Mouse (Mus musculus): ENCODE measurements around the gene Adam33. TPM values are rescaled to one million over a fixed set of nuclear protein-coding genes. Genes with fewer than 3 reads are reported as not detected.
"Not testable (repeated sequence)": the region's sequence is repeated elsewhere in the genome, so short reads cannot be mapped to it uniquely, and the experiment has no call there.

Gene Adam33
- 1.8 and 1.9 TPM in 2 replicates for polyA plus RNA-seq (2014; fragmentation: Nextera tagmentation; extraction: Ambion mirVana)

GRCm38 (mm10) chr2:131063404-131063864 is at the start of gene Adam33:
Gene Adam33, minus strand, starts transcription at chr2:131063814.
- ATAC-seq (replicated peaks; ENCODE audit: low FRiP score, low TSS enrichment, low read depth) (peak; percentile 54; the same call in 1 of the 2 replicates), DNase-seq (ENCODE audit: low spot score) (no peak)
- H3K4me3 ChIP-seq (ENCODE audit: low read depth, low read length) = peak within 1 kb of the TSS; percentile 18
- peaks cover 7% of the 10 kb centered on the region; the same call in 1 of the 2 replicates for H3K4me1 ChIP-seq (replicated peaks; ENCODE audit: control insufficient read depth, insufficient read depth, low read length)
- H3K36me3 ChIP-seq (ENCODE audit: control insufficient read depth, insufficient read depth, low read length) = no peaks in the 10 kb centered on the region
- H3K27ac ChIP-seq (ENCODE audit: low read depth) = no peak within 1 kb of the TSS
- 3% methylated on average over 21 of the region's 27 CpGs for WGBS
- H3K9me3 ChIP-seq (ENCODE audit: control insufficient read depth, low read length) = no peaks in the 10 kb centered on the region
- no peak within 1 kb of the TSS for H3K9ac ChIP-seq (ENCODE audit: low read length)
- peaks cover 29% of the 10 kb centered on the region for H3K27me3 ChIP-seq (replicated peaks; ENCODE audit: control insufficient read depth, insufficient read depth, low read length)
- peak within 1 kb of the TSS; percentile 54 for H3K4me2 ChIP-seq (ENCODE audit: low read length)

- no peak overlapping the region for H3K4me3 ChIP-seq (ENCODE audit: low read depth, low read length)
- no peaks in the 10 kb centered on the region for H3K27me3 ChIP-seq (replicated peaks; ENCODE audit: control insufficient read depth, insufficient read depth, low read length)
- ATAC-seq (replicated peaks; ENCODE audit: low FRiP score, low TSS enrichment, low read depth) (no peak), DNase-seq (ENCODE audit: low spot score) (no peak)
- H3K9ac ChIP-seq (ENCODE audit: low read length) = no peak overlapping the region
- H3K36me3 ChIP-seq (ENCODE audit: control insufficient read depth, insufficient read depth, low read length) = no peaks in the 10 kb centered on the region
- 0 out of 2 replicates have a peak, but pooled peaks cover 2% of the 10 kb centered on the region for H3K9me3 ChIP-seq (ENCODE audit: control insufficient read depth, low read length)
- no peak overlapping the region for H3K4me2 ChIP-seq (ENCODE audit: low read length)
- WGBS = 89% methylated on average over 5 of the region's 5 CpGs
- no peak overlapping the region for H3K27ac ChIP-seq (ENCODE audit: low read depth)
- no peaks in the 10 kb centered on the region for H3K4me1 ChIP-seq (replicated peaks; ENCODE audit: control insufficient read depth, insufficient read depth, low read length)
These were observed 42.4 kb upstream of the Adam33 start for GRCm38 (mm10) chr2:131105989-131106388.

GRCm38 (mm10) chr2:131105061-131105460 is 41.4 kb upstream of the Adam33 start:
- H3K4me1 ChIP-seq (replicated peaks; ENCODE audit: control insufficient read depth, insufficient read depth, low read length); H3K27ac ChIP-seq (ENCODE audit: low read depth); H3K9me3 ChIP-seq (ENCODE audit: control insufficient read depth, low read length); H3K27me3 ChIP-seq (replicated peaks; ENCODE audit: control insufficient read depth, insufficient read depth, low read length); H3K9ac ChIP-seq (ENCODE audit: low read length); H3K4me2 ChIP-seq (ENCODE audit: low read length); ATAC-seq (replicated peaks; ENCODE audit: low FRiP score, low TSS enrichment, low read depth); H3K36me3 ChIP-seq (ENCODE audit: control insufficient read depth, insufficient read depth, low read length); H3K4me3 ChIP-seq (ENCODE audit: low read depth, low read length); DNase-seq (ENCODE audit: low spot score): not testable (repeated sequence)
- WGBS = 64% methylated on average over 4 of the region's 4 CpGs

GRCm38 (mm10) chr2:131104021-131104420 is 40.4 kb upstream of the Adam33 start:
- Histone ChIP-seq H3K4me2 (ENCODE audit: low read length) (no peak overlapping the region), H3K27me3 (replicated peaks; ENCODE audit: control insufficient read depth, insufficient read depth, low read length) (no peaks in the 10 kb centered on the region), H3K9ac (ENCODE audit: low read length) (no peak overlapping the region), H3K27ac (ENCODE audit: low read depth) (no peak overlapping the region), H3K36me3 (ENCODE audit: control insufficient read depth, insufficient read depth, low read length) (no peaks in the 10 kb centered on the region), H3K9me3 (ENCODE audit: control insufficient read depth, low read length) (0 out of 2 replicates have a peak, but pooled peaks cover 2% of the 10 kb centered on the region), H3K4me1 (replicated peaks; ENCODE audit: control insufficient read depth, insufficient read depth, low read length) (no peaks in the 10 kb centered on the region), H3K4me3 (ENCODE audit: low read depth, low read length) (no peak overlapping the region)
- DNase-seq (ENCODE audit: low spot score) (no peak), ATAC-seq (replicated peaks; ENCODE audit: low FRiP score, low TSS enrichment, low read depth) (no peak)
- WGBS = 84% methylated on average over 4 of the region's 4 CpGs

- ATAC-seq (replicated peaks; ENCODE audit: low FRiP score, low TSS enrichment, low read depth) = no peak
- Histone ChIP-seq H3K9me3 (ENCODE audit: control insufficient read depth, low read length) (no peaks in the 10 kb centered on the region), H3K4me2 (ENCODE audit: low read length) (no peak overlapping the region), H3K27me3 (replicated peaks; ENCODE audit: control insufficient read depth, insufficient read depth, low read length) (no peaks in the 10 kb centered on the region), H3K36me3 (ENCODE audit: control insufficient read depth, insufficient read depth, low read length) (no peaks in the 10 kb centered on the region), H3K9ac (ENCODE audit: low read length) (no peak overlapping the region), H3K4me1 (replicated peaks; ENCODE audit: control insufficient read depth, insufficient read depth, low read length) (no peaks in the 10 kb centered on the region), H3K4me3 (ENCODE audit: low read depth, low read length) (no peak overlapping the region), H3K27ac (ENCODE audit: low read depth) (no peak overlapping the region)
- 80% methylated on average over 3 of the region's 3 CpGs for WGBS
- no peak for DNase-seq (ENCODE audit: low spot score)
These were observed 37.9 kb upstream of the Adam33 start for GRCm38 (mm10) chr2:131101530-131101929.

GRCm38 (mm10) chr2:131097087-131097486 is 33.5 kb upstream of the Adam33 start:
- no peaks in the 10 kb centered on the region for H3K36me3 ChIP-seq (ENCODE audit: control insufficient read depth, insufficient read depth, low read length)
- H3K4me2 ChIP-seq (ENCODE audit: low read length) = peak overlapping the region; percentile 36; the same call in 1 of the 2 replicates
- H3K4me3 ChIP-seq (ENCODE audit: low read depth, low read length) = no peak overlapping the region
- peaks cover 7% of the 10 kb centered on the region; the same call in 1 of the 2 replicates for H3K4me1 ChIP-seq (replicated peaks; ENCODE audit: control insufficient read depth, insufficient read depth, low read length)
- ATAC-seq (replicated peaks; ENCODE audit: low FRiP score, low TSS enrichment, low read depth) (no peak), DNase-seq (ENCODE audit: low spot score) (no peak)
- no peaks in the 10 kb centered on the region for H3K9me3 ChIP-seq (ENCODE audit: control insufficient read depth, low read length)
- 83% methylated on average over 4 of the region's 4 CpGs for WGBS
- H3K9ac ChIP-seq (ENCODE audit: low read length) = no peak overlapping the region
- peak overlapping the region; percentile 69; the same call in 1 of the 2 replicates for H3K27ac ChIP-seq (ENCODE audit: low read depth)
- no peaks in the 10 kb centered on the region for H3K27me3 ChIP-seq (replicated peaks; ENCODE audit: control insufficient read depth, insufficient read depth, low read length)

- DNase-seq (ENCODE audit: low spot score) (peak; percentile 71), ATAC-seq (replicated peaks; ENCODE audit: low FRiP score, low TSS enrichment, low read depth) (peak; percentile 73)
- 0 out of 2 replicates have a peak overlapping the region, but pooled peaks have one; percentile 0 for H3K4me3 ChIP-seq (ENCODE audit: low read depth, low read length)
- peak overlapping the region; percentile 69 for H3K27ac ChIP-seq (ENCODE audit: low read depth)
- no peaks in the 10 kb centered on the region for H3K9me3 ChIP-seq (ENCODE audit: control insufficient read depth, low read length)
- H3K27me3 ChIP-seq (replicated peaks; ENCODE audit: control insufficient read depth, insufficient read depth, low read length) = no peaks in the 10 kb centered on the region
- peak overlapping the region; percentile 36 for H3K4me2 ChIP-seq (ENCODE audit: low read length)
- peaks cover 7% of the 10 kb centered on the region; the same call in 1 of the 2 replicates for H3K4me1 ChIP-seq (replicated peaks; ENCODE audit: control insufficient read depth, insufficient read depth, low read length)
- H3K36me3 ChIP-seq (ENCODE audit: control insufficient read depth, insufficient read depth, low read length) = no peaks in the 10 kb centered on the region
- 10% methylated on average over 9 of the region's 9 CpGs for WGBS
- H3K9ac ChIP-seq (ENCODE audit: low read length) = no peak overlapping the region
These were observed 32.6 kb upstream of the Adam33 start for GRCm38 (mm10) chr2:131096101-131096795.

GRCm38 (mm10) chr2:131094823-131095222 is 31.2 kb upstream of the Adam33 start:
- no peak overlapping the region for H3K9ac ChIP-seq (ENCODE audit: low read length)
- H3K27me3 ChIP-seq (replicated peaks; ENCODE audit: control insufficient read depth, insufficient read depth, low read length) = no peaks in the 10 kb centered on the region
- ATAC-seq (replicated peaks; ENCODE audit: low FRiP score, low TSS enrichment, low read depth) = 0 out of 2 replicates have a peak, but pooled peaks have one; percentile 29
- no peaks in the 10 kb centered on the region for H3K9me3 ChIP-seq (ENCODE audit: control insufficient read depth, low read length)
- no peaks in the 10 kb centered on the region for H3K36me3 ChIP-seq (ENCODE audit: control insufficient read depth, insufficient read depth, low read length)
- peaks cover 7% of the 10 kb centered on the region; the same call in 1 of the 2 replicates for H3K4me1 ChIP-seq (replicated peaks; ENCODE audit: control insufficient read depth, insufficient read depth, low read length)
- no peak overlapping the region for H3K4me3 ChIP-seq (ENCODE audit: low read depth, low read length)
- 0% methylated on average over 1 of the region's 1 CpGs for WGBS
- no peak overlapping the region for H3K4me2 ChIP-seq (ENCODE audit: low read length)
- H3K27ac ChIP-seq (ENCODE audit: low read depth) = no peak overlapping the region
- peak; percentile 87 for DNase-seq (ENCODE audit: low spot score)

Data from intestine, embryonic 14.5 days (tissue).